In the genomic region with DNA sequence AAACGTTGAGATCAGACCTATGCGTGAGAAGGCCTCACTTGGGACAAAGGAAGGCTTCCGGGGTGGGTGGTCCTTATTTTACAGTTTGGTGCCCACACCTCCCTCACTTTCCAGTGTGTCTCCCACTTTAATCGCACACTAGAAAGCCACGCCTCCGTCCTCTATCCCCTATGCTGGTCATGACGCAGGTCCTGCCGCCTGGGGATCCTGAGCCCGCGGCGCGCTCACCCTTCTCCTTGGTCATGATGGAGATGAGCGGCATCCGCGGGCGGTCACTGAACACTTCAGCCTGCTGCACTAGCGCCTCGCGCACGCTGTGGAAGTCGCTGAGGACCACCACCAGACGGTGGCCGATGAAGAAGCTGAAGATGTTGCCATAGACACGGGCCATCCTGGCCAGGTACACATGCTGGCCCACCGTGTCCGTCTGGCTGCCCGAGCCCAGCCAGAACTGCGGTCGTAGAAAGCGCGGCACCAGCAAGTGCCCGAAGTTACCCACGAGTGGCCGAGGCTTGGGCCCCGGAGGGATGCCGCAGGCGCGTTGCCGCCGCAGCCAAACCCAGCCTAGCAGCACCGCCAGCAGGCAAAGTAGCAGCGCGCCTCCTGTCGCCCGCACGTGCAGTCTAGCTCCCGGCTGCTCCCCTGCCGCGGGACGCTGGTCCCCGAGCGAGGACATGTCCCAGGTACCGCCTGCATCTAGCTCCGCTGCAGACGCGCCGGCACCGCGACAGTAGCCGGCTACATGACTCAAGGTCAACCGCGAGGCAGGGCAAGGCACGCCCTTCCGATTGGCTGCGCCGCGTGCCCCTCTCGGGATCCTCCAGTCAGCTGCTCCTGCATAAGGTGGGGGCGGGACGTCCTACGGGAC, we compare ENCODE assay signal across 8 mouse cellular contexts. TPM values are rescaled to one million over a fixed set of nuclear protein-coding genes. Genes with fewer than 3 reads are reported as not detected.
DNase-seq lines count a peak whose midpoint lies in the region; ATAC-seq and TF ChIP-seq lines count a peak whose summit lies in the region.

Cyp2u1 (minus strand) TSS at position 776 of the 868 bp plus-strand sequence.

- under 1% methylated on average over 68 of the region's 71 CpGs for WGBS in hindbrain, embryonic 14.5 days

- H3K36me3 ChIP-seq in hindbrain, embryonic 14.5 days (replicated peaks; ENCODE audit: control insufficient read depth, insufficient read depth): no peaks in the 10 kb centered on the region; the same call in 1 of the 2 replicates

- H3K9me3 ChIP-seq in hindbrain, embryonic 14.5 days (ENCODE audit: control insufficient read depth, low read length): no peaks in the 10 kb centered on the region

- peak; percentile 61 for DNase-seq in Patski (ENCODE audit: low read depth, low spot score)
- peak; percentile 94 to 96 for DNase-seq in cerebellum, postnatal 10 days
- peak; percentile 78 to 87 for DNase-seq in frontal cortex, postnatal 25 days (ENCODE audit: low spot score in 2 of 2)
- peak; percentile 80 for DNase-seq in hindbrain, embryonic 14.5 days (ENCODE audit: low spot score)
- peak; percentile 88 to 89 for DNase-seq in layer of hippocampus, postnatal 36 days
- peak; percentile 90 for DNase-seq in lung, postnatal 25 days (ENCODE audit: low spot score)
- DNase-seq in retina, adult 2 months (ENCODE audit: low read depth, low spot score): peak; percentile 78
- peak; percentile 87 for DNase-seq in thymus, postnatal 25 days

- peak; percentile 99 for ATAC-seq in Patski
- ATAC-seq in hindbrain, embryonic 14.5 days (ENCODE audit: low FRiP score): peak; percentile 98

- no peaks in the 10 kb centered on the region for H3K27me3 ChIP-seq in Patski
- no peaks in the 10 kb centered on the region for H3K27me3 ChIP-seq in hindbrain, embryonic 14.5 days (ENCODE audit: control insufficient read depth, insufficient read depth, low read length)

- POLR2A ChIA-PET in Patski (lab: Charles Lee): interaction anchor here (0.8 to 1.3 kb wide), 4 partner anchors 16 to 233 kb away, joined by 3 to 7 read pairs (median 4); no protein-coding TSS in a partner anchor

- no peak for TF ChIP-seq CTCF in Patski (IDR thresholded peaks at IDR 0.05)

- H3K4me3 ChIP-seq in hindbrain, embryonic 14.5 days (replicated peaks; ENCODE audit: low read length): peak within 1 kb of the TSS; percentile 75

- CTCF ChIA-PET in Patski (lab: Charles Lee): interaction anchor here (1.2 to 2.8 kb wide), 5 partner anchors 9 to 222 kb away, joined by 3 to 16 read pairs (median 8); no protein-coding TSS in a partner anchor

- H3K27ac ChIP-seq in hindbrain, embryonic 14.5 days: peak within 1 kb of the TSS; percentile 83

- H3K4me1 ChIP-seq in hindbrain, embryonic 14.5 days (replicated peaks; ENCODE audit: control insufficient read depth, insufficient read depth, low read length): no peaks in the 10 kb centered on the region; the same call in 1 of the 2 replicates

- peak within 1 kb of the TSS; percentile 62 for H3K9ac ChIP-seq in hindbrain, embryonic 14.5 days

- H3K4me2 ChIP-seq in hindbrain, embryonic 14.5 days (replicated peaks): peak within 1 kb of the TSS; percentile 69

- in situ Hi-C loops in Patski (cut with MboI; ENCODE audit: low pct_unique_long_range_greater_than_20kb): loop anchor here (5.0 kb wide), 1 partner anchor 250 kb away; no protein-coding TSS in a partner anchor

RNA-seq across cellular contexts. Expression of gene Cyp2u1, which starts in this region (rescaled TPM):
- polyA plus RNA-seq in Patski (2021): 16.9 TPM
- 8.6 and 9.6 TPM in 2 replicates for polyA plus RNA-seq in hindbrain, embryonic 14.5 days (2014; fragmentation: Nextera tagmentation; extraction: Ambion mirVana)
- 10 to 100 TPM; 15.6 to 15.7 TPM for total RNA-seq in layer of hippocampus, postnatal 36 days (2021)

Comparison
In these comparisons a context has a peak if more than half of its experiments do, and no peak if none do; other contexts are left out.
1. Peak in every context shown above with its lines: DNase-seq, ATAC-seq, H3K4me3 ChIP-seq and H3K27ac ChIP-seq.